Mouse (Mus musculus): ENCODE measurements at regions not wholly inside any gene's neighbourhood (a gene's known extent, or its start where the extent isn't known, plus 50 kb on each side); places are given as distances from the start of the nearest gene placed in this dataset.

DNA sequence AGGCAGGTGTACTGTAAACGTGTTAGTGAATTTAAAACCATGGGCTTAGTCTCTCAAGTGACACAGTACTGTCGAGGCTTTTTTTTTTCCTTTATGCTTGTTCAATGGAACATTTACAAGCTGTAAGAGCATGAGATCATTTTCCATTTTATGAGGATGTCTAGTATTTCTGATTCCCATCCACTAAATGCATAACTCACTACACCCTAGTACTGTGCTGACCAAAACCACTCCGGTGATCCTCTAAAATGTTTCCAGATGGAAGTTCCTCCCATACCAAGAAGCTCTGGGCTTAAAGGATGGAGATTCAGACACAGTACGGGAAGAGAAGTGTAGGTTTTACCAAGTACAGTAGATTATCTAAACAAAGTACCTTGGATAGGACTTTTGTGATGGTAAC is 50.3 kb upstream of the Gm6993 start:
- Histone ChIP-seq H3K4me3 (ENCODE audit: insufficient read depth, low read length) (no peak overlapping the region), H3K4me1 (ENCODE audit: control insufficient read depth, insufficient read depth, low read length) (peaks cover 7% of the 10 kb centered on the region), H3K27ac (ENCODE audit: insufficient read depth, low read length) (no peak overlapping the region)
- no peak for TF ChIP-seq POLR2A (IDR thresholded peaks at IDR 0.05; ENCODE audit: low read depth, low read length)
- no peak for TF ChIP-seq CTCF (IDR thresholded peaks at IDR 0.05; ENCODE audit: borderline replicate concordance, insufficient read depth, low read length)
